Mouse (Mus musculus) midbrain, postnatal 0 days (tissue): ENCODE results near the gene Dab2. TPM values are rescaled to one million over a fixed set of nuclear protein-coding genes. Genes with fewer than 3 reads are reported as not detected.

ENCODE experiments used
- ATAC-seq: fragments of 200-750 bp; cut with Nextera tagmentation; 2 replicates; pipeline ENCODE4 v1.8.0; 2017; ENCODE audit warnings: moderate number of reproducible peaks, mild to moderate bottlenecking, moderate TSS enrichment, moderate library complexity; ENCODE audit not compliant: low FRiP score
- DNase-seq: peaks from one replicate; pipeline ENCODE4 v3.0.0-alpha.2; 2015; ENCODE audit warnings: low spot score
- H3K27ac ChIP-seq: fragments of 300-500 bp; sonication (generic); 2 replicates; pipeline ENCODE4 v1.5.1; 2014; ENCODE audit warnings: low read depth, mild to moderate bottlenecking, low read length, mixed read lengths
- H3K27me3 ChIP-seq: fragments of 300-500 bp; sonication (generic); 2 replicates; pipeline ENCODE4 v1.6.1; 2014; ENCODE audit warnings: low read length, control low read depth, mixed read lengths; ENCODE audit not compliant: insufficient read depth
- H3K36me3 ChIP-seq: fragments of 300-500 bp; sonication (generic); 2 replicates; pipeline ENCODE4 v1.6.1; 2014; ENCODE audit warnings: low read length, control low read depth, mixed read lengths; ENCODE audit not compliant: insufficient read depth
- H3K4me1 ChIP-seq: fragments of 300-500 bp; sonication (generic); 2 replicates; pipeline ENCODE4 v1.6.1; 2014; ENCODE audit warnings: mild to moderate bottlenecking, control low read depth, antibody characterized with exemption, low read length, mixed read lengths; ENCODE audit not compliant: insufficient read depth
- H3K4me2 ChIP-seq: fragments of 300-500 bp; sonication (generic); 2 replicates; pipeline ENCODE4 v1.6.1; 2014; ENCODE audit warnings: low read depth, mild to moderate bottlenecking, low read length, mixed read lengths; ENCODE audit not compliant: poor library complexity, severe bottlenecking
- H3K4me3 ChIP-seq: fragments of 300-500 bp; sonication (generic); 2 replicates; pipeline ENCODE4 v1.5.1; 2014; ENCODE audit warnings: low read depth, mild to moderate bottlenecking, low read length, moderate library complexity
- H3K9ac ChIP-seq: fragments of 300-500 bp; sonication (generic); replicated peaks from 2 replicates; pipeline ENCODE4 v1.6.1; 2014; ENCODE audit warnings: mild to moderate bottlenecking, low read length, moderate library complexity, mixed read lengths; ENCODE audit not compliant: poor library complexity, severe bottlenecking
- H3K9me3 ChIP-seq: fragments of 300-500 bp; sonication (generic); 2 replicates; pipeline ENCODE4 v1.6.1; 2016; ENCODE audit warnings: low read length, control low read depth
- CTCF ChIP-seq: IDR thresholded peaks from 2 replicates; pipeline ENCODE4 v1.5.1; 2016; ENCODE audit warnings: antibody characterized with exemption, mild to moderate bottlenecking
- WGBS: fragments of 180-500 bp; shearing (Covaris S2); extraction: QIAGEN DNeasy Blood & Tissue Kit; methylation state at CpG from one replicate; pipeline ENCODE4 v1.1.7; 2014; 5-methylcytosine and 5-hydroxymethylcytosine counted together
- polyA plus RNA-seq: library from polyadenylated mRNA; unstranded; fragments of >200 nt; fragmentation: Nextera tagmentation; extraction: Ambion mirVana; gene quantifications from 2 replicates; pipeline ENCODE4 v1.2.1, GENCODE M21; 2015
- total RNA-seq: library from RNA; depleted of rRNA; stranded (reverse); fragments of >200 nt; gene quantifications from 2 replicates; pipeline ENCODE4 v1.2.3, GENCODE M21; 2014

Dab2 gene
- total and polyA plus RNA-seq, 2 experiments from 2014 or later: 13.4 to 16.9 TPM

- Histone ChIP-seq H3K36me3 (no peaks in the 10 kb centered on the region), H3K9ac (no peak overlapping the region), H3K4me3 (no peak overlapping the region), H3K4me2 (no peak overlapping the region), H3K27me3 (no peaks in the 10 kb centered on the region), H3K9me3 (no peaks in the 10 kb centered on the region), H3K4me1 (no peaks in the 10 kb centered on the region), H3K27ac (no peak overlapping the region)
- DNase-seq (no peak), ATAC-seq (no peak)
- TF ChIP-seq CTCF: no peak
- WGBS: 76% methylated on average over 2 of the region's 2 CpGs
These were observed 31.8 kb downstream of the Dab2 start for GRCm38 (mm10) chr15:6331380-6331779.

- no peaks in the 10 kb centered on the region for H3K4me1 ChIP-seq
- whole genome bisulfite sequencing: 83% methylated on average over 1 of the region's 1 CpGs
- H3K36me3 ChIP-seq: no peaks in the 10 kb centered on the region
- H3K27me3 ChIP-seq: no peaks in the 10 kb centered on the region
- no peak overlapping the region for H3K27ac ChIP-seq
- H3K9ac ChIP-seq: no peak overlapping the region
- H3K4me2 ChIP-seq: no peak overlapping the region
- ATAC-seq (no peak), DNase-seq (no peak)
- no peak for TF ChIP-seq CTCF
- no peaks in the 10 kb centered on the region for H3K9me3 ChIP-seq
- no peak overlapping the region for H3K4me3 ChIP-seq
These were observed 35.1 kb downstream of the Dab2 start for GRCm38 (mm10) chr15:6334664-6335206.

- H3K27ac ChIP-seq: no peak overlapping the region
- WGBS: 79% methylated on average over 5 of the region's 5 CpGs
- DNase-seq (no peak), ATAC-seq (no peak)
- no peak overlapping the region for H3K9ac ChIP-seq
- H3K27me3 ChIP-seq: no peaks in the 10 kb centered on the region
- no peaks in the 10 kb centered on the region for H3K36me3 ChIP-seq
- H3K4me3 ChIP-seq: no peak overlapping the region
- no peaks in the 10 kb centered on the region for H3K4me1 ChIP-seq
- H3K4me2 ChIP-seq: no peak overlapping the region
- H3K9me3 ChIP-seq: no peaks in the 10 kb centered on the region
- no peak for TF ChIP-seq CTCF
These were observed 40.2 kb downstream of the Dab2 start for GRCm38 (mm10) chr15:6339767-6340166.

- Histone ChIP-seq H3K27me3 (no peaks in the 10 kb centered on the region), H3K4me2 (no peak overlapping the region), H3K4me1 (no peaks in the 10 kb centered on the region), H3K27ac (no peak overlapping the region), H3K36me3 (no peaks in the 10 kb centered on the region), H3K4me3 (no peak overlapping the region), H3K9me3 (no peaks in the 10 kb centered on the region), H3K9ac (no peak overlapping the region)
- TF ChIP-seq CTCF: no peak
- 81% methylated on average over 6 of the region's 6 CpGs for WGBS
- ATAC-seq (no peak), DNase-seq (no peak)
These were observed 40.8 kb downstream of the Dab2 start for GRCm38 (mm10) chr15:6340347-6340746.

GRCm38 (mm10) chr15:6341427-6341826 is 41.8 kb downstream of the Dab2 start:
- H3K9me3 ChIP-seq: no peaks in the 10 kb centered on the region
- no peaks in the 10 kb centered on the region for H3K36me3 ChIP-seq
- no peak for TF ChIP-seq CTCF
- H3K9ac ChIP-seq: no peak overlapping the region
- no peaks in the 10 kb centered on the region for H3K4me1 ChIP-seq
- H3K27ac ChIP-seq: no peak overlapping the region
- no peak for DNase-seq
- no peak for ATAC-seq
- WGBS: 87% methylated on average over 6 of the region's 6 CpGs
- no peak overlapping the region for H3K4me3 ChIP-seq
- H3K4me2 ChIP-seq: no peak overlapping the region
- no peaks in the 10 kb centered on the region for H3K27me3 ChIP-seq

- no peaks in the 10 kb centered on the region for H3K9me3 ChIP-seq
- no peak for TF ChIP-seq CTCF
- no peaks in the 10 kb centered on the region for H3K27me3 ChIP-seq
- no peaks in the 10 kb centered on the region for H3K36me3 ChIP-seq
- WGBS: 94% methylated on average over 3 of the region's 3 CpGs
- H3K27ac ChIP-seq: no peak overlapping the region
- no peak for DNase-seq
- no peak overlapping the region for H3K4me3 ChIP-seq
- no peak overlapping the region for H3K4me2 ChIP-seq
- no peaks in the 10 kb centered on the region for H3K4me1 ChIP-seq
- H3K9ac ChIP-seq: no peak overlapping the region
- ATAC-seq: no peak
These were observed 54.3 kb downstream of the Dab2 start for GRCm38 (mm10) chr15:6353901-6354300.
